Mouse (Mus musculus) forebrain, embryonic 16.5 days (tissue): ENCODE data around the gene Zbtb37. TPM values are rescaled to one million over a fixed set of nuclear protein-coding genes. Genes with fewer than 3 reads are reported as not detected.

Source experiments
- ATAC-seq: fragments of 200-750 bp; cut with Nextera tagmentation; 2 replicates; pipeline ENCODE4 v1.8.0; 2017; ENCODE audit warnings: mild to moderate bottlenecking, moderate library complexity
- H3K27ac ChIP-seq: fragments of 300-500 bp; sonication (generic); 2 replicates; pipeline ENCODE4 v1.5.1; 2014; ENCODE audit warnings: low read length, control low read depth
- H3K27me3 ChIP-seq: fragments of 300-500 bp; sonication (generic); replicated peaks from 2 replicates; pipeline ENCODE4 v1.6.1; 2014; ENCODE audit warnings: low read length; ENCODE audit not compliant: control insufficient read depth, insufficient read depth
- H3K36me3 ChIP-seq: fragments of 300-500 bp; sonication (generic); 2 replicates; pipeline ENCODE4 v1.6.1; 2014; ENCODE audit not compliant: control insufficient read depth, insufficient read depth
- H3K4me1 ChIP-seq: fragments of 300-500 bp; sonication (generic); replicated peaks from 2 replicates; pipeline ENCODE4 v1.6.1; 2014; ENCODE audit warnings: low read length; ENCODE audit not compliant: control insufficient read depth, insufficient read depth
- H3K4me2 ChIP-seq: fragments of 300-500 bp; sonication (generic); 2 replicates; pipeline ENCODE4 v1.6.1; 2014; ENCODE audit warnings: mild to moderate bottlenecking, low read length, control low read depth
- H3K4me3 ChIP-seq: fragments of 300-500 bp; sonication (generic); replicated peaks from 2 replicates; pipeline ENCODE4 v1.5.1; 2014; ENCODE audit warnings: mild to moderate bottlenecking, low read length, control low read depth
- H3K9ac ChIP-seq: fragments of 300-500 bp; sonication (generic); replicated peaks from 2 replicates; pipeline ENCODE4 v1.6.1; 2014; ENCODE audit warnings: low read depth, low read length, control low read depth
- H3K9me3 ChIP-seq: fragments of 300-500 bp; sonication (generic); 2 replicates; pipeline ENCODE4 v1.6.1; 2016; ENCODE audit warnings: low read length; ENCODE audit not compliant: control insufficient read depth
- WGBS: fragments of 180-500 bp; shearing (Covaris S2); extraction: QIAGEN DNeasy Blood & Tissue Kit; methylation state at CpG from one replicate; pipeline ENCODE4 v1.1.7; 2014; 5-methylcytosine and 5-hydroxymethylcytosine counted together
- polyA plus RNA-seq: library from polyadenylated mRNA; unstranded; fragments of >200 nt; fragmentation: Nextera tagmentation; extraction: Ambion mirVana; gene quantifications from 2 replicates; pipeline ENCODE4 v1.2.1, GENCODE M21; 2015

Gene Zbtb37
- polyA plus RNA-seq, 1 experiment from 2014 or later = 16.9 TPM

DNA sequence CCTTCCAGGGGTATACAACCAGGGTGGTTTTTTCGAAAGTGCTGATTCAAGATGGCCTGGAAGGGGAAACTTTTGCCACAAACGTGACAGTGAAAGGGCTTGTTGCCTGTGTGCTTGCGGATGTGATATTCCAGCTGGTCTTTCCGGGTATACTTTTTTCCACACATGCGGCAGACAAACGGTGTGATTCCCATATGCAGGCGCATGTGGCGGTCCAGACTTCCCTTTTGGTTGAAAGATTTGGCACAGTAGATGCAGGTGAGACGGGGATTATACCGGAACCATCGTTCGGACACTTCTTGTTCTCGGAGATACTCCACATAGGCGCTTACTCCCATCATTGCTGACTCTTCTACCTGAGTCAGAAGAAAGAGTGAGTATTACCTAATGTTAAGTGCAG is 14.6 kb downstream of the Zbtb37 start:
- peaks cover 12% of the 10 kb centered on the region for H3K36me3 ChIP-seq
- H3K4me3 ChIP-seq = no peak overlapping the region
- H3K27ac ChIP-seq = no peak overlapping the region
- no peaks in the 10 kb centered on the region for H3K27me3 ChIP-seq
- no peaks in the 10 kb centered on the region for H3K4me1 ChIP-seq
- ATAC-seq = no peak
- no peak overlapping the region for H3K9ac ChIP-seq
- WGBS = 93% methylated on average over 14 of the region's 14 CpGs
- no peak overlapping the region for H3K4me2 ChIP-seq
- no peaks in the 10 kb centered on the region for H3K9me3 ChIP-seq

DNA sequence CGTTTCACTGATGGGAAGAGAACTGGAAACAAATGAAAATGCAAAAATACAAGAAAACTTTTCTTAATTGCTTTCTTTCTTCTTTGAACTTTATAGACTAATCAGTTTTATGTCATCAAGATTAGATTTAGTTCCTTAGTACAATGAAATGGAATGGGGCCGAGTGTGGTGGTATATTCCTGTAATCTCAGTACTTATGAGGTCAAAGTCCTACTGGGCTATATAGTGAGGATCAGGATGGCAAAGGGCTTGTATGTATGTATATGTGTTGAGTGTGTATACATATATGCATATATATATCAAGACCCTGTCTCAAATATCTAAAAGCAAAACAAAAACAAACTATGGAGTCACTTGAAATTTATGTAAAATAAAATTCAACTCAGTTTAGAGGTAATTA is 18.3 kb downstream of the Zbtb37 start:
- WGBS = 81% methylated on average over 2 of the region's 2 CpGs
- no peak for ATAC-seq
- H3K27me3 ChIP-seq = no peaks in the 10 kb centered on the region
- H3K36me3 ChIP-seq = peaks cover 19% of the 10 kb centered on the region
- H3K9ac ChIP-seq = no peak overlapping the region
- no peaks in the 10 kb centered on the region for H3K9me3 ChIP-seq
- H3K4me3 ChIP-seq = no peak overlapping the region
- no peak overlapping the region for H3K27ac ChIP-seq
- H3K4me2 ChIP-seq = no peak overlapping the region
- H3K4me1 ChIP-seq = no peaks in the 10 kb centered on the region

DNA sequence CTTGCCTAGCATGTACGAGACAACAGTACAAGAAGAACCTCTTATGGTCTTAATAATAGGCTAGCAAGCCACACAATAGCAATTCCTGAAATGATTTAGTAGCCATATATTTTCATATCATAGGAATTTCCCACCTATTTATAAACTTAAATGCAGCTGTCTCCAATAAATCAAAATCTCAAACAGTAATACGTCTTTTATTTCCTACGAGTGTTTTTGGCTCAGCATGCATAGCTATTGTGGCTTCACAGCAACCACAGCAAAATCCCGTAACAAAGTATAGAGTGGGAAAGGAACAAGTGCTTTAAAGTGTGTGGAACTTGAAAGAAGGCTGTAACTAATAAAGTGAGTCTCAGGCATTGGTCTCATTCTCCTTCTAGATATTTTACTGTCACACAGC is 24.2 kb downstream of the Zbtb37 start:
- no peak overlapping the region for H3K27ac ChIP-seq
- H3K9me3 ChIP-seq = no peaks in the 10 kb centered on the region
- H3K4me3 ChIP-seq = no peak overlapping the region
- ATAC-seq = no peak
- H3K9ac ChIP-seq = no peak overlapping the region
- 89% methylated on average over 4 of the region's 4 CpGs for WGBS
- no peak overlapping the region for H3K4me2 ChIP-seq
- H3K36me3 ChIP-seq = peaks cover 7% of the 10 kb centered on the region
- no peaks in the 10 kb centered on the region for H3K27me3 ChIP-seq
- no peaks in the 10 kb centered on the region for H3K4me1 ChIP-seq

DNA sequence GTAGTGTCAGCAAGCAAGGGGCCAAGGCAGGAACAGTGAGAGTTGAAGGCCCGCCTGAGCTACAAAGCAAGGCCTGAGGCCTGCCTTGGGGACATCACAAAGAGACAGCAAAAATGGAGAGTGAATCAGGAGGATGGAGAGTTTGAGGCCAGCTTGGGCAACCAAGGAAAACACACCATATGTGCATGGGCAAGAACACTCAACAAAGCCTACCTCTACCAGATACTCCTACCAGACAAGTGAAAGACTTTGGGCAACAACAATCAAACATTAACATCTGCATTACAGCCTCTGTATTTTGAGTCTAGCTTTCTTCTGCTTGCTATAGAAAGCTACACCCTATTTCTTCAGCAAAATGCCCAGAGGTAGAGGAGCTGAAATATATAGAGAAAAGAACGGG is 26.6 kb downstream of the Zbtb37 start:
- WGBS = 95% methylated on average over 2 of the region's 2 CpGs
- Histone ChIP-seq H3K27me3 (no peaks in the 10 kb centered on the region), H3K36me3 (peaks cover 12% of the 10 kb centered on the region), H3K4me2 (no peak overlapping the region), H3K4me1 (no peaks in the 10 kb centered on the region), H3K9me3 (no peaks in the 10 kb centered on the region), H3K27ac (no peak overlapping the region), H3K4me3 (no peak overlapping the region), H3K9ac (no peak overlapping the region)
- ATAC-seq = no peak

DNA sequence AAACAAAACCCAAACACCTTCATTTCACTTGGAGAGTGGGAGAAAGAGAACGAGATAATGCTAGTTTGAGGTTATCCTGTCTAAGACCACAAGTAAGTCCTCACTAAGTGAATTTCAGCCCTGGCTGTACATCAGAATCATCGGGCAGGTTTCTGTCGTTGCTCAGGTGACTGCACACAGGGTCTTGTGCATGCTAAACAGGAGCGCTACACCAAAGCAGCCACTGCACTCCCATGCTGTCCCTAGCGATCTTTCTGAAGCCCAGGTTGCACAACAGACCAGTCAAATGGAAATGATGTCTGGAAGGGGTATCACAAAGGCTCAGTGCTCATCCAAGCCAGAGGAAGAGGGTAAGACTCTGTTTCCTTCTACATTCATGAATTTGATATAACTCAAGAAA is 28.2 kb downstream of the Zbtb37 start:
- Histone ChIP-seq H3K9ac (no peak overlapping the region), H3K4me3 (no peak overlapping the region), H3K27me3 (no peaks in the 10 kb centered on the region), H3K4me1 (no peaks in the 10 kb centered on the region), H3K4me2 (no peak overlapping the region), H3K27ac (no peak overlapping the region), H3K9me3 (no peaks in the 10 kb centered on the region), H3K36me3 (peaks cover 5% of the 10 kb centered on the region; the same call in 1 of the 2 replicates)
- WGBS = 83% methylated on average over 5 of the region's 5 CpGs
- no peak for ATAC-seq

DNA sequence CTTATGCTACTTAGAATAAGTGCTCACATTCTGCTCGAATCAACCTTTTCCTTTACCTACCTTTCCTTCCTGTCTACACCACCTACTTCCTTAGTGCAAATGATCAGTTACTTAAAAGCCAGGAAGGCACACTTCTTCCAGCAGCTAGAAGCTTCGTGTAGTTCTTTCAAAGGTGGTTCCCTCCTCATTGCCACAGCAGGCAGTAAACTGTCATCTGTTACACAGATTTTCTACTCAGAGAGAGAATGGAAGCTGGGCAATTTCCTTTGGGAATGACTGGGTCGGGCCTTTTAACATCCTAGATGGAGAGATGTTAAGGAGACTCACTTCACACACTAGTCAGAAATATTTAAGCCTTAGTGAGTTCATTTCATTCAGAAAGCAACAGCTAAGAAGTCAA is 29.1 kb downstream of the Zbtb37 start:
- no peaks in the 10 kb centered on the region for H3K4me1 ChIP-seq
- peaks cover 5% of the 10 kb centered on the region; the same call in 1 of the 2 replicates for H3K36me3 ChIP-seq
- no peak overlapping the region for H3K4me3 ChIP-seq
- WGBS = 84% methylated on average over 3 of the region's 3 CpGs
- no peak overlapping the region for H3K27ac ChIP-seq
- ATAC-seq = no peak
- no peaks in the 10 kb centered on the region for H3K27me3 ChIP-seq
- H3K4me2 ChIP-seq = no peak overlapping the region
- H3K9ac ChIP-seq = no peak overlapping the region
- H3K9me3 ChIP-seq = no peaks in the 10 kb centered on the region

DNA sequence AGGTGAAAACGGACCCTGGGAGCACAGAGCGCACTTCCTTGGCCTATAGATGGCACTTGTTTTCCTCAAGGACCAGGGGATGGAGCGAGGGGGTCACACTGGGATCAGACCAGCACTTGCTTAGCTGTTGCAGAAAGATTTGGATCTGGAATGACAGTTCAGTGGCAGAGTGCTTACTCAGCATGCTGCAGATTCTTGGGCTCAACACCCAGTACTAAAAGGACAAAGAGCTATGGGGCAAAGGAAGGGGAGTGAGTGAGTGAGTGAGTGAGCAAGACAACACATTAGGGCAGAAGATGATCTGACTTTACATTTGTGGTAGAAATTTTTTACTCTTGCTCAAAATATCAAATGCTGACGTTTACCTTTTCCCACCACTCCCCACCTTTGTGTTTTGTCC is 29.7 kb downstream of the Zbtb37 start:
- Histone ChIP-seq H3K4me2 (no peak overlapping the region), H3K9me3 (no peaks in the 10 kb centered on the region), H3K4me3 (no peak overlapping the region), H3K4me1 (no peaks in the 10 kb centered on the region), H3K27me3 (no peaks in the 10 kb centered on the region), H3K27ac (no peak overlapping the region), H3K9ac (no peak overlapping the region), H3K36me3 (peaks cover 5% of the 10 kb centered on the region; the same call in 1 of the 2 replicates)
- no peak for ATAC-seq
- WGBS = 74% methylated on average over 4 of the region's 4 CpGs

DNA sequence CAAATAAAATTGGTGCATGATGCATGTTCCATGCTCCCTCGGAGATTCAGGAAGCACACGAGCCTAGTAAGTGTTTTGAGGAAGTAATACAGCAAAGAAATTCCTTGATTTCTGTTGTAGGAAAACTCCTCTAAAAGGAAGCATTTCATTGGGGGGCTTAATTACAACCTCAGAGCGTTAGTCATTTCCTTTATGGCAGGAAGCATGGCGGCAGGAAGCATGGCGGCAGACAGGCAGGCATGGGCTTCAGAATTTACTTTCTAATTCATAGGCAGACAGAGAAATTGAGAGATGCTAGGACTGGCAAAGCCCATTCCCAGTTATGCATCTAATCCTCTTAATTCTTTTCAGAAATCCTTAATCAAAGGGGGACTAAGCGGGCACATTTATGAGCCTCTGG is 40.8 kb downstream of the Zbtb37 start:
- Histone ChIP-seq H3K4me2 (no peak overlapping the region), H3K9ac (no peak overlapping the region), H3K27me3 (no peaks in the 10 kb centered on the region), H3K36me3 (no peaks in the 10 kb centered on the region), H3K4me1 (peaks cover 3% of the 10 kb centered on the region; the same call in 1 of the 2 replicates), H3K27ac (no peak overlapping the region), H3K4me3 (no peak overlapping the region), H3K9me3 (no peaks in the 10 kb centered on the region)
- WGBS = 81% methylated on average over 6 of the region's 6 CpGs
- no peak for ATAC-seq

DNA sequence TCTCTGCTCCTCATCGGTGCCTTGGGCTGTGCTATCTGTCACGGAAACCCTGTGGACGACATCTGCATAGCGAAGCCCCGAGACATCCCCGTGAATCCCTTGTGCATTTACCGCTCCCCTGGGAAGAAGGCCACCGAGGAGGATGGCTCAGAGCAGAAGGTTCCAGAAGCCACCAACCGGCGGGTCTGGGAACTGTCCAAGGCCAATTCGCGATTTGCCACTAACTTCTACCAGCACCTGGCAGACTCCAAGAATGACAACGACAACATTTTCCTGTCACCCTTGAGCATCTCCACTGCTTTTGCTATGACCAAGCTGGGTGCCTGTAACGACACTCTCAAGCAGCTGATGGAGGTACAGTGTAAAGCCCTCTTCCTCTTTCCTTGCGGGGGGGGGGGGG is 45.3 kb downstream of the Zbtb37 start:
- no peak overlapping the region for H3K27ac ChIP-seq
- no peaks in the 10 kb centered on the region for H3K36me3 ChIP-seq
- no peak overlapping the region for H3K9ac ChIP-seq
- ATAC-seq = no peak
- no peak overlapping the region for H3K4me3 ChIP-seq
- H3K4me1 ChIP-seq = no peaks in the 10 kb centered on the region
- H3K9me3 ChIP-seq = no peaks in the 10 kb centered on the region
- WGBS = 91% methylated on average over 14 of the region's 15 CpGs
- H3K27me3 ChIP-seq = no peaks in the 10 kb centered on the region
- no peak overlapping the region for H3K4me2 ChIP-seq

DNA sequence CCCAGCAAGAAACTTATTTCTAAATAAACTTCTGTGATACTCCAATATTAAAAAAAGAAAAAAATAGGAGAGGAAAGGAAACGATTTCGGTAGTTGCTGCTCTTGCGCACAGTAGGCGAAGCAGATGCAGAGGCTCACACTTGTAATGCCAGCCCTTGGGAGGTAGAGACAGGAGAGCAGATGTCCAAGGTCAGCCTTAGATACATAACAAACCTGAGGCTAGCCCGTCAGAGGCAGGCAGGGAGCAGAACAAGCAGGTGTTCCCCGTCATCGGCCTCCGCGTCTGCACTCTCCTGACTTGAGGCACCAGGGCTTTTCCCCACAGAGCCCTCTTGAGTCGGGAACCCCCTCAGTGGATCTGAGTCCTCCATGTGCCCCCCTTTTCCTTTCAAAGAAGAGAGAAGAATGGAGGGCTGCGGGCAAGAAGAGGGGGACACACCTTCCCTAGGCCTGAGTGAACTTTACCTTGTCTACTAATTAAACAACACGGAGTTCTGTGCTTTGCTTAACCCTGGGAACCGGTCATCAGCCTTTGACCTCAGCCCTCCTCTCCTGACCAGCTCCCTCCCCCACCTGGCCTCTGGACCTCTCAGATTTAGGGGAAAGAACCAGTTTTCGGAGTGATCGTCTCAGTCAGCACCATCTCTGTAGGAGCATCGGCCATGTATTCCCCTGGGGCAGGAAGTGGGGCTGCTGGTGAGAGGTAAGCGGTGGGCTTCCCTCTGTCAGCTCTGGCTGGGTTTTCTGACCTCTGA is 47.6 kb downstream of the Zbtb37 start:
- Histone ChIP-seq H3K9me3 (no peaks in the 10 kb centered on the region), H3K4me2 (no peak overlapping the region), H3K9ac (no peak overlapping the region), H3K4me3 (no peak overlapping the region), H3K36me3 (no peaks in the 10 kb centered on the region), H3K4me1 (no peaks in the 10 kb centered on the region), H3K27me3 (no peaks in the 10 kb centered on the region), H3K27ac (no peak overlapping the region)
- ATAC-seq = no peak
- WGBS = 90% methylated on average over 17 of the region's 17 CpGs
